Mouse (Mus musculus): Measurements from ENCODE around the gene Uvrag.

Uvrag gene

GRCm38 (mm10) chr7:99132597-99132996 lies 8.3 kb downstream of the Uvrag start:
- H3K36me3 ChIP-seq (ENCODE audit: insufficient read depth, low read length), result no peaks in the 10 kb centered on the region
- TF ChIP-seq CTCF (conservative IDR thresholded peaks at IDR 0.05; ENCODE audit: low read length), result no peak

GRCm38 (mm10) chr7:99131819-99132353 lies 9.1 kb downstream of the Uvrag start:
- H3K36me3 ChIP-seq (ENCODE audit: insufficient read depth, low read length), result no peaks in the 10 kb centered on the region
- H3K27me3 ChIP-seq (ENCODE audit: insufficient read depth, low read length), result no peaks in the 10 kb centered on the region
- TF ChIP-seq POU5F1 (IDR thresholded peaks at IDR 0.05; ENCODE audit: borderline replicate concordance, low read length) (no peak), NANOG (IDR thresholded peaks at IDR 0.05; ENCODE audit: borderline replicate concordance, low read length) (no peak), CTCF (conservative IDR thresholded peaks at IDR 0.05; ENCODE audit: low read length) (no peak)
- H3K4me3 ChIP-seq (replicated peaks; ENCODE audit: low read length), result no peak overlapping the region
- no peaks in the 10 kb centered on the region for H3K9me3 ChIP-seq (ENCODE audit: low read length)
- H3K4me1 ChIP-seq (replicated peaks; ENCODE audit: low read depth, low read length), result peaks cover 35% of the 10 kb centered on the region

More at GRCm38 (mm10) chr7:99132597-99132996, 8.3 kb downstream of the Uvrag start:
- peaks cover 28% of the 10 kb centered on the region for H3K4me1 ChIP-seq (replicated peaks; ENCODE audit: low read depth, low read length)
- no peak overlapping the region for H3K4me3 ChIP-seq (replicated peaks; ENCODE audit: low read length)
- no peaks in the 10 kb centered on the region for H3K9me3 ChIP-seq (ENCODE audit: low read length)
- H3K27me3 ChIP-seq (ENCODE audit: insufficient read depth, low read length), result no peaks in the 10 kb centered on the region

GRCm38 (mm10) chr7:99128965-99129364 lies 12.0 kb downstream of the Uvrag start:
- Histone ChIP-seq H3K9me3 (ENCODE audit: low read length) (peaks cover 10% of the 10 kb centered on the region), H3K27me3 (ENCODE audit: insufficient read depth, low read length) (no peaks in the 10 kb centered on the region)
- TF ChIP-seq NANOG (IDR thresholded peaks at IDR 0.05; ENCODE audit: borderline replicate concordance, low read length) (no peak), POU5F1 (IDR thresholded peaks at IDR 0.05; ENCODE audit: borderline replicate concordance, low read length) (no peak), CTCF (conservative IDR thresholded peaks at IDR 0.05; ENCODE audit: low read length) (no peak)

GRCm38 (mm10) chr7:99128020-99128950 lies 12.7 kb downstream of the Uvrag start:
- Histone ChIP-seq H3K36me3 (ENCODE audit: insufficient read depth, low read length) (no peaks in the 10 kb centered on the region), H3K27me3 (ENCODE audit: insufficient read depth, low read length) (no peaks in the 10 kb centered on the region), H3K4me3 (replicated peaks; ENCODE audit: low read length) (peak overlapping the region; percentile 71), H3K9me3 (ENCODE audit: low read length) (peaks cover 12% of the 10 kb centered on the region), H3K4me1 (replicated peaks; ENCODE audit: low read depth, low read length) (peaks cover 37% of the 10 kb centered on the region)
- TF ChIP-seq POU5F1 (IDR thresholded peaks at IDR 0.05; ENCODE audit: borderline replicate concordance, low read length) (no peak), CTCF (conservative IDR thresholded peaks at IDR 0.05; ENCODE audit: low read length) (no peak), NANOG (IDR thresholded peaks at IDR 0.05; ENCODE audit: borderline replicate concordance, low read length) (no peak)

More at GRCm38 (mm10) chr7:99128965-99129364, 12.0 kb downstream of the Uvrag start:
- Histone ChIP-seq H3K4me3 (replicated peaks; ENCODE audit: low read length) (no peak overlapping the region), H3K4me1 (replicated peaks; ENCODE audit: low read depth, low read length) (peaks cover 37% of the 10 kb centered on the region), H3K36me3 (ENCODE audit: insufficient read depth, low read length) (no peaks in the 10 kb centered on the region)

- Histone ChIP-seq H3K4me1 (replicated peaks; ENCODE audit: low read depth, low read length) (peaks cover 35% of the 10 kb centered on the region), H3K27me3 (ENCODE audit: insufficient read depth, low read length) (no peaks in the 10 kb centered on the region), H3K36me3 (ENCODE audit: insufficient read depth, low read length) (no peaks in the 10 kb centered on the region), H3K9me3 (ENCODE audit: low read length) (peaks cover 12% of the 10 kb centered on the region), H3K4me3 (replicated peaks; ENCODE audit: low read length) (no peak overlapping the region)
- TF ChIP-seq CTCF (conservative IDR thresholded peaks at IDR 0.05; ENCODE audit: low read length) (no peak), NANOG (IDR thresholded peaks at IDR 0.05; ENCODE audit: borderline replicate concordance, low read length) (no peak), POU5F1 (IDR thresholded peaks at IDR 0.05; ENCODE audit: borderline replicate concordance, low read length) (no peak)
Observed at GRCm38 (mm10) chr7:99126057-99126456, 14.9 kb downstream of the Uvrag start.

GRCm38 (mm10) chr7:99122651-99123050 lies 18.3 kb downstream of the Uvrag start:
- no peaks in the 10 kb centered on the region for H3K27me3 ChIP-seq (ENCODE audit: insufficient read depth, low read length)
- peaks cover 26% of the 10 kb centered on the region for H3K4me1 ChIP-seq (replicated peaks; ENCODE audit: low read depth, low read length)
- H3K9me3 ChIP-seq (ENCODE audit: low read length), result peaks cover 12% of the 10 kb centered on the region
- 0 out of 2 replicates have a peak, but pooled peaks cover 2% of the 10 kb centered on the region for H3K36me3 ChIP-seq (ENCODE audit: insufficient read depth, low read length)
- no peak for TF ChIP-seq NANOG (IDR thresholded peaks at IDR 0.05; ENCODE audit: borderline replicate concordance, low read length)
- no peak for TF ChIP-seq CTCF (conservative IDR thresholded peaks at IDR 0.05; ENCODE audit: low read length)
- TF ChIP-seq POU5F1 (IDR thresholded peaks at IDR 0.05; ENCODE audit: borderline replicate concordance, low read length), result no peak
- H3K4me3 ChIP-seq (replicated peaks; ENCODE audit: low read length), result 0 out of 2 replicates have a peak overlapping the region, but pooled peaks have one; percentile 10

GRCm38 (mm10) chr7:99120865-99121521 lies 19.9 kb downstream of the Uvrag start:
- Histone ChIP-seq H3K27me3 (ENCODE audit: insufficient read depth, low read length) (no peaks in the 10 kb centered on the region), H3K4me3 (replicated peaks; ENCODE audit: low read length) (no peak overlapping the region), H3K9me3 (ENCODE audit: low read length) (peaks cover 12% of the 10 kb centered on the region), H3K36me3 (ENCODE audit: insufficient read depth, low read length) (0 out of 2 replicates have a peak, but pooled peaks cover 2% of the 10 kb centered on the region), H3K4me1 (replicated peaks; ENCODE audit: low read depth, low read length) (peaks cover 10% of the 10 kb centered on the region)
- no peak for TF ChIP-seq POU5F1 (IDR thresholded peaks at IDR 0.05; ENCODE audit: borderline replicate concordance, low read length)
- TF ChIP-seq NANOG (IDR thresholded peaks at IDR 0.05; ENCODE audit: borderline replicate concordance, low read length), result no peak
- TF ChIP-seq CTCF (conservative IDR thresholded peaks at IDR 0.05; ENCODE audit: low read length), result no peak

GRCm38 (mm10) chr7:99120082-99120481 lies 20.9 kb downstream of the Uvrag start:
- Histone ChIP-seq H3K27me3 (ENCODE audit: insufficient read depth, low read length) (no peaks in the 10 kb centered on the region), H3K4me3 (replicated peaks; ENCODE audit: low read length) (no peak overlapping the region), H3K4me1 (replicated peaks; ENCODE audit: low read depth, low read length) (peaks cover 6% of the 10 kb centered on the region), H3K9me3 (ENCODE audit: low read length) (peaks cover 12% of the 10 kb centered on the region), H3K36me3 (ENCODE audit: insufficient read depth, low read length) (0 out of 2 replicates have a peak, but pooled peaks cover 6% of the 10 kb centered on the region)
- TF ChIP-seq CTCF (conservative IDR thresholded peaks at IDR 0.05; ENCODE audit: low read length) (no peak), POU5F1 (IDR thresholded peaks at IDR 0.05; ENCODE audit: borderline replicate concordance, low read length) (no peak), NANOG (IDR thresholded peaks at IDR 0.05; ENCODE audit: borderline replicate concordance, low read length) (no peak)
